Mouse (Mus musculus) stomach, postnatal 0 days (tissue): ENCODE results near the gene Dgkq. TPM values are rescaled to one million over a fixed set of nuclear protein-coding genes. Genes with fewer than 3 reads are reported as not detected.
A peak's percentile ranks its signal among the peaks of the same experiment; 100 is the strongest.

Experiments used
- ATAC-seq: fragments of 200-750 bp; cut with Nextera tagmentation; 2 replicates; pipeline ENCODE4 v1.8.0; 2017; ENCODE audit not compliant: low FRiP score, low TSS enrichment
- DNase-seq: peaks from one replicate; pipeline ENCODE4 v3.0.0-alpha.2; 2016; ENCODE audit warnings: low spot score
- H3K27ac ChIP-seq: fragments of 300-500 bp; sonication (generic); replicated peaks from 2 replicates; pipeline ENCODE4 v1.5.1; 2014; ENCODE audit warnings: mild to moderate bottlenecking, control low read depth
- H3K27me3 ChIP-seq: fragments of 300-500 bp; sonication (generic); 2 replicates; pipeline ENCODE4 v1.6.1; 2014; ENCODE audit warnings: low read length; ENCODE audit not compliant: control insufficient read depth, insufficient read depth
- H3K36me3 ChIP-seq: fragments of 300-500 bp; sonication (generic); 2 replicates; pipeline ENCODE4 v1.6.1; 2014; ENCODE audit warnings: low read length, mixed read lengths; ENCODE audit not compliant: control insufficient read depth, insufficient read depth
- H3K4me1 ChIP-seq: fragments of 300-500 bp; sonication (generic); replicated peaks from 2 replicates; pipeline ENCODE4 v1.6.1; 2014; ENCODE audit warnings: antibody characterized with exemption; ENCODE audit not compliant: control insufficient read depth, insufficient read depth
- H3K4me2 ChIP-seq: fragments of 300-500 bp; sonication (generic); replicated peaks from 2 replicates; pipeline ENCODE4 v1.6.1; 2014; ENCODE audit warnings: low read depth, mild to moderate bottlenecking, control low read depth, moderate library complexity
- H3K4me3 ChIP-seq: fragments of 300-500 bp; sonication (generic); 2 replicates; pipeline ENCODE4 v1.5.1; 2014; ENCODE audit warnings: low read depth, low read length, control low read depth
- H3K9ac ChIP-seq: fragments of 300-500 bp; sonication (generic); 2 replicates; pipeline ENCODE4 v1.6.1; 2014; ENCODE audit warnings: mild to moderate bottlenecking, low read length, control low read depth, mixed read lengths
- H3K9me3 ChIP-seq: fragments of 300-500 bp; sonication (generic); 2 replicates; pipeline ENCODE4 v1.6.1; 2016; ENCODE audit warnings: low read length; ENCODE audit not compliant: control insufficient read depth
- CTCF ChIP-seq: IDR thresholded peaks from 2 replicates; pipeline ENCODE4 v1.5.1; 2016; ENCODE audit warnings: antibody characterized with exemption, low read depth, mild to moderate bottlenecking, moderate library complexity
- EP300 ChIP-seq: optimal IDR thresholded peaks from 2 replicates; pipeline ENCODE3; 2016; ENCODE audit warnings: antibody characterized with exemption
- WGBS: fragments of 180-500 bp; shearing (Covaris S2); extraction: QIAGEN DNeasy Blood & Tissue Kit; methylation state at CpG from one replicate; pipeline ENCODE4 v1.1.7; 2014; 5-methylcytosine and 5-hydroxymethylcytosine counted together
- polyA plus RNA-seq: library from polyadenylated mRNA; unstranded; fragments of >200 nt; fragmentation: Nextera tagmentation; extraction: Ambion mirVana; gene quantifications from 2 replicates; pipeline ENCODE4 v1.2.1, GENCODE M21; 2015

Dgkq gene
- polyA plus RNA-seq, 1 experiment from 2014 or later, result 4.6 TPM

DNA sequence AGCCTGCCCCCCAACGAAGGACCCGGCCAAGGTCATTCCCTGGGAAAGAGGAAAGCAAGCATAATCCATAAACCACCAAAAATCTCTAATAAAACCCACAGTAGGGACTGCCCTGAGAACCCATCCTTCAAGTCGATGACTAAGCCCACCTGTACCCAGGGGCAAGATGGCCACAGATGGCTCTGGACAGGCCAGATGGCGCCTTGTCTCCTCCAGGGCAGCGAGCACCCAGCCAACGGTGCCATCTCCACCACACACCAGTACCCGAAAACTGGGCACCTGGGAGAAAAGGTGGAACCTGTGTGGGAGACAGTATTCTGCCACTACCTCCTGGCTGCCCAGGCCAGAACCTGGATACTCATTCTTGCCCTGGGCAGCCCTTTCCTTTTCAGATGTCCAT is 19.1 kb downstream of the Dgkq start:
- TF ChIP-seq EP300 (no peak), CTCF (no peak)
- no peaks in the 10 kb centered on the region for H3K9me3 ChIP-seq
- 92% methylated on average over 7 of the region's 7 CpGs for WGBS
- no peaks in the 10 kb centered on the region for H3K4me1 ChIP-seq
- no peak for ATAC-seq
- peaks cover 33% of the 10 kb centered on the region for H3K36me3 ChIP-seq
- H3K27me3 ChIP-seq, result no peaks in the 10 kb centered on the region
- H3K4me3 ChIP-seq, result no peak overlapping the region
- H3K9ac ChIP-seq, result no peak overlapping the region
- no peak overlapping the region for H3K27ac ChIP-seq
- DNase-seq, result no peak
- H3K4me2 ChIP-seq, result no peak overlapping the region

DNA sequence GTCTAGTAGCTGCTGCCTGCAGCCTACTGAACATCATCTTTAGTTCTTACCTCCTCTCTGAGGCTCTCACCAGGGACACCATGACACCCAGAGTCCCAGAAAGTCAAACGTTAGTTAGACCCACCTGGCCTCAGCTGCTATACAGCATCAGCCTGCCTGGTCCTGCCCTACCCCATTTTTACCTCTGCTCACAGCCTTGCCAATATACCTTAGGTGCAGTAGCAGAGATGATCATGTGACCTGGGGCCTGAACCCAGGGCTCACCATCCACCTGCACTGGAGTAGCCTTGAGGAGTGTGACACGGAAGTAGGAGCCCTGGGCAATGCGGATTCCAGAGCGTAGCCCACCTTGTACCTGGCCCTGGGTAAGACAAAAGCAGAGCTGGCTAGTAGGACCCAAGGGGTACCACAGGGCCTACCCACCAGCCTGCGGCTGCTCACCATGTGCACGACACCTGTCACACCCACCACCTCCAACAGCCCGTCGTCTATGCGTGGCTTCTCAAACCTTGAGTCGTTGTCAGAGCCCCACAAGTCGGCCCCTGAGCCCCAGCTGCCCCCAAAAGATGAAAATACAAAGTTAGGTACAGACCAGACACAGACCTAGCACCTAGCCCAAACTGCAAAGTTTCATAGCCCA is 20.4 kb downstream of the Dgkq start:
- peak; percentile 9 for DNase-seq
- ATAC-seq, result no peak
- H3K9ac ChIP-seq, result no peak overlapping the region
- no peak overlapping the region for H3K4me2 ChIP-seq
- H3K27ac ChIP-seq, result no peak overlapping the region
- no peaks in the 10 kb centered on the region for H3K9me3 ChIP-seq
- TF ChIP-seq CTCF (no peak), EP300 (no peak)
- WGBS, result 92% methylated on average over 11 of the region's 11 CpGs
- peaks cover 27% of the 10 kb centered on the region for H3K36me3 ChIP-seq
- no peaks in the 10 kb centered on the region for H3K27me3 ChIP-seq
- H3K4me1 ChIP-seq, result no peaks in the 10 kb centered on the region
- no peak overlapping the region for H3K4me3 ChIP-seq

DNA sequence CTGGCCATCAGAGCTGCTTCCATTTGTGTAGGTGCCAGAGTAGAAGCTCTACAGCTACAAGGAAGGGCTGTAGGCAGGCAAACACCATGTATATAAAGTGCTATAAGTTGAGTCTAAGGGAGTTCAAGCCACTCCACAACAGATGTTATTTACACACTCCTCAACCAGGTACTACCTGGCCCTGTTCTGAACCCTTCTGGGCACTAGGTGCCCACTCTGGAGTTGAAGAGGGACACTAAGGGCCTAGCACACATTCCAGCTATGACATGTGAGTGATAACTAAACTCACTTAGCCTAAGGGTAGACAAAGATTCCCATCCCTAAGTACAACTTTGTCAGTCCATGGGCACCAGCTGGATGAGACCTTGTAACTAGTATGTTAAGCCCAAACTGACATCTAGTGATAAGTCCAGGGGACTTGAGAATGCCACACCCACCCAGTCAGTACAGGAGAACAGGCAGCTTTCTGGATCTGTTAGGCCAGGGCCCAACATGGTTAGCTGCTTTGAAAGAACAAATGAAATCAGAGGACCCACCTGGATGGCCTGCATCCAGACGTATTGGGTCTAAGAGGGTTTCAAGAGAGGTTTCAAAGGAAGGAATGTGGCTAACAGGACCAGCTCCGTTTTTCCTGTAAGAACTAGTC is 21.5 kb downstream of the Dgkq start:
- TF ChIP-seq EP300 (no peak), CTCF (no peak)
- Histone ChIP-seq H3K9ac (no peak overlapping the region), H3K27ac (no peak overlapping the region), H3K36me3 (peaks cover 24% of the 10 kb centered on the region), H3K27me3 (no peaks in the 10 kb centered on the region), H3K9me3 (no peaks in the 10 kb centered on the region), H3K4me2 (no peak overlapping the region), H3K4me3 (no peak overlapping the region), H3K4me1 (no peaks in the 10 kb centered on the region)
- ATAC-seq (no peak), DNase-seq (no peak)
- WGBS, result 77% methylated on average over 2 of the region's 2 CpGs

DNA sequence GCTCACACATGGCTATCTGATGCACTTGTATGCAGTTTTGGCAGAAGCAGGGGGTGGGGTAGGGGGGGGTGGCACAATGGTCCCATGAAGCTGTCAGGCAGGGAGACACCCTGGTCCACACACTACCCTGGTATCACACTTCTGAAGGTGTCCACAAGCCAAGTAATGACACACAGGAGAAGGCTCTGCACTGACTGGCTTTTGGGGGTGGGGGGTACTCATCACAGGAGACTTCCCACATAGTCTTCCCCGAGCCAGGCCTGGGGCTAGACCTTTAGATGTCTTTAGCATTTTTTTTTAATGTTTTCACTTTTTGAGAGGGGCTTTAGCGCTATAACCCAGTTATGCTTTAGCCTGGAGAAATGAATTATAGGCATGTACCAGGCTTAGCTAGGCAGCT is 22.2 kb downstream of the Dgkq start:
- ATAC-seq (no peak), DNase-seq (no peak)
- Histone ChIP-seq H3K27ac (no peak overlapping the region), H3K36me3 (peaks cover 26% of the 10 kb centered on the region), H3K4me1 (no peaks in the 10 kb centered on the region), H3K4me2 (no peak overlapping the region), H3K27me3 (no peaks in the 10 kb centered on the region), H3K4me3 (no peak overlapping the region), H3K9me3 (no peaks in the 10 kb centered on the region), H3K9ac (no peak overlapping the region)
- WGBS, result 86% methylated on average over 2 of the region's 2 CpGs
- TF ChIP-seq CTCF (no peak), EP300 (no peak)

DNA sequence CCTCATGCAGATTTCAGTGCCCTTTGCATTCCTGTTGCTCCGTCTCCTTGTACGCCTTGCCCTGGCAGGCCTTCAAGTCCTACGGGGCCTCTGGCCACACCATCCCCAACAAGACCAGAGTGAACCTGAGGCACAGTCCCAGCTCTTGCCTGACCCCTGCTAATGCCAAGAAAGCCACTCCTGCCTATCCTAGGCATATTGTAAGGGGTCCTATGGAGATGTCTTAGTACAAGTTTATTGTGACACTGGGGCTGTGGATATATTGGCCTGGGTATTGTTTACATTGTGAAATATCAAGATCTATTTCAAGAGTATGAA is 23.2 kb downstream of the Dgkq start:
- TF ChIP-seq CTCF (no peak), EP300 (no peak)
- ATAC-seq (no peak), DNase-seq (no peak)
- Histone ChIP-seq H3K4me2 (no peak overlapping the region), H3K4me3 (no peak overlapping the region), H3K36me3 (peaks cover 26% of the 10 kb centered on the region), H3K27ac (no peak overlapping the region), H3K9me3 (no peaks in the 10 kb centered on the region), H3K9ac (no peak overlapping the region), H3K4me1 (no peaks in the 10 kb centered on the region), H3K27me3 (no peaks in the 10 kb centered on the region)
- 84% methylated on average over 3 of the region's 3 CpGs for WGBS

DNA sequence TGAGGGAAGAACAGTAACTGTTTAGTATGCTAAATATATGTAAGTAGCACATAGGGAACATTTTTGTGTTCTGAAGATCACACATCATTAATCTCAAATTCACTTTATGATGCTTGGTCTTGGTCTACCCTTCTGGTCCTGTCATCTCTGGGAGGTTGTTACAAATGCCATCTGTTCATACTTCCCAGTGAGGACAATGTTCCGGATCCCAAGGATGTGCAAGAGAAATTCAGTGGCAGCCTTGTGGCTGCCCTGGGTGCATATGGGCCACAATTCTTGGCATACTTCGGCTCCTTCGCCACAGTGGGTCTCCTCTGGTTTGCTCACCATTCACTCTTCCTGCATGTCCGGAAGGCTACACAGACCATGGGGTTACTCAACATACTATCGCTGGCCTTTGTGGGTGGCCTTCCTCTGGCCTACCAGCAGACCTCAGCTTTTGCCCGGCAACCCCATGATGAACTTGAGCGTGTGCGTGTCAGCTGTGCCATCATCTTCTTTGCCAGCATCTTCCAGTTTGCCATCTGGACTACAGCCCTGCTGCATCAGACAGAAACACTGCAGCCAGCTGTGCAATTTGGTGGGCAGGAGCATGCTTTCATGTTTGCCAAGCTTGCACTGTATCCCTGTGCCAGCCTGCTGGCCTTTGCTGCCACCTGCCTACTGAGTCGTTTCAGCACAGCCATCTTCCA is 23.7 kb downstream of the Dgkq start:
- peak; percentile 39 for TF ChIP-seq CTCF
- no peak for TF ChIP-seq EP300
- no peaks in the 10 kb centered on the region for H3K9me3 ChIP-seq
- ATAC-seq, result no peak
- no peak overlapping the region for H3K4me2 ChIP-seq
- no peaks in the 10 kb centered on the region for H3K27me3 ChIP-seq
- DNase-seq, result no peak
- no peaks in the 10 kb centered on the region for H3K4me1 ChIP-seq
- H3K27ac ChIP-seq, result no peak overlapping the region
- 90% methylated on average over 9 of the region's 9 CpGs for WGBS
- no peak overlapping the region for H3K9ac ChIP-seq
- no peak overlapping the region for H3K4me3 ChIP-seq
- peaks cover 26% of the 10 kb centered on the region for H3K36me3 ChIP-seq
